Mouse (Mus musculus) spleen, adult 12 weeks (tissue): ENCODE measurements around the gene Il20rb.

Experiments used
- DNase-seq: peaks from one replicate; pipeline ENCODE4 v3.0.0; 2022; ENCODE audit warnings: low spot score

Gene Il20rb

DNA sequence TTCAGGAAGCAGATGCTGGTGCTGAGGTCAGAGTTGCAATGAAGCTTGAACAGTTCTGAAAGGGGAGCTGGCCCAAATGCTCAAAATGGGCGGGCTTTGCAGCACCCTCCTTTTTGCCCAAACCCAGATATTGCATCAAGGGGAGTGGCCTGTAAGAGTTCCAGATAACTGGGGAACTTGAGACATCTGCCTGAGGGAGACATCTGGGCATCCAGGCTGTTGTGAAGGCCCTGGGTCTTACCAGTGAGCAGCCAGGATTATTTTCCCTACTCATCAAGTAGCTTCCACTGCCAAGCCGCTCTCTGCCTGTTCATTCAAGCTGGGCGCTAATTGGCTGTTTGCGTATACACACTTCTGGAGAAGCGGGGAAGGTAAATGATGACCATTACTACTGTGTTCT lies at the start of gene Il20rb:
Gene Il20rb, minus strand, starts transcription at position 358 of the 400 bp plus-strand sequence.
- no peak for DNase-seq

DNA sequence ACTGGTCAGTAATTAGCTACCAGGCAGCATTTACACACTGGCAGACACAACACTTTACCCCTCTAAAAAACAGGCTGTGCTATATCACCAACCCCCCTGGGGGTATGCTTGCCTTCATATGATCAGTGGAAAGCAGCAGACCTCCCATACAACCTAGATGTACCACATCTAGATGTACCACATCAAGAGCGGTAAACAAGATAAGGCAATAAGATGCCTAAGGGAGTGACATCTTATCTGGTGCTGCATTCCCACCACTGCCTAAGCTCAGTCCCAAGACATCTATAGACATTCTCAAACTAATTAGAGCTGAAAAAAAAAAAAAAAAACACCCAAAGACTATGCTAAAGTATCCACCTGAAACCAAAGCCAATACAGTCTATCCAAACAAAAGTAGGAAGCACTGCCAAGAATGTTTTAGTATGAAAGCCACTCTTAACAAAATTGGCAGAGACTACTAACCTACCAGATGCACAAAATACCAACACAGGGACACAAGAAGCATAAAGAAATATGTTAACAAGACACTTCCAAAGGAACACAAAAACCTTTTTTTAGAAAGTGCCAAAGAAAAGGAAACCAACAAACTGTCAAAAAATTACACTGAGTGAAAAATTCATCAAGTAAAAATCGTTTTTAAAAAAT lies 49.2 kb upstream of the Il20rb start:
- DNase-seq = no peak

DNA sequence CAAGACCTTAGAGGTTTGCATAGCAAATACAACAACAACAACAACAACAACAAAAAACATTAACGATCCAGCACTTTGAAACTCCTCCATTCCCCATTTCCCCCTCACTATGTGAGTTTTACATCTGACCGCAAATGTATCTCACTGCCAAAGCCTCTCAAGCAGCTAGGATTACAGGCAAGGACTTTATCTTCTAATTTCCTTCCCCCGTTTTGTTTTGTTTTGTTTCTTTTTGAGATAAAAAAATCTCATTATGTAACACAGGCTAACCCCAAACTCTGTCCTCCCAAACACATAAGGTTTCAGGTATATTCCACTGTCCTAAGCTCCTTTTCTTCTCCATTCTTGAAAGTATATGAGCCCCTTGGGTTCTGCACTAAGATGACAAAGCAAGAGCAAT lies 48.1 kb upstream of the Il20rb start:
- no peak for DNase-seq

DNA sequence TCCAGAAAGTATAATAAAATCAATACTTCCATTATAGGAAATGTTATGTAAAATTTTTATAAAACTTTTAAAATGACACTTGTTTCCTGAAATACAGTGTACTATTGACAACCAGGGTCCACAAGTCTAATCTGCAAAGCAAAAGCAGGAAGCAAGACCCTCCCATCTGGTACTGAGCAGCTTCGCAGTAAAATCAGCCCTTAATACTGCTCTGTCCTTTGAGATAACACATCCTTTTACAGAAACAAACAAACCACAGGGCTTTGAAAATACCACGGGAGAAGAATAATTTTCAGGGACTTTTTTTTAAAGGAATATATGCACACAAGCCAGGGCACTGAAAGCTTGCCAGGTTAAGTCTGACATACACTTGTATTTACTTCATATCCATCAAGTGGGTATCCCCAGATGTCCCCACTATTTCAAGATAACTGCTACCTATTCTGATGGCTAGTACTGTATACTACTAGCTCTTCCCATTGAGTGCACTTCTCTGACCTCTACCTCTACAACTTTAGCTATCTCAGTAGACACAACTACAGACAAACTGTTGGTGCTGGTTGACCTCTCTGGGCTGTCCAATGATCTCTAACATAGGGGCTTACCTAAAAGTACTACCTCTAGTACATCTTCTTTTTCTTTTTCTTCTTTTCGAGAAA lies 46.4 kb upstream of the Il20rb start:
- DNase-seq = no peak

DNA sequence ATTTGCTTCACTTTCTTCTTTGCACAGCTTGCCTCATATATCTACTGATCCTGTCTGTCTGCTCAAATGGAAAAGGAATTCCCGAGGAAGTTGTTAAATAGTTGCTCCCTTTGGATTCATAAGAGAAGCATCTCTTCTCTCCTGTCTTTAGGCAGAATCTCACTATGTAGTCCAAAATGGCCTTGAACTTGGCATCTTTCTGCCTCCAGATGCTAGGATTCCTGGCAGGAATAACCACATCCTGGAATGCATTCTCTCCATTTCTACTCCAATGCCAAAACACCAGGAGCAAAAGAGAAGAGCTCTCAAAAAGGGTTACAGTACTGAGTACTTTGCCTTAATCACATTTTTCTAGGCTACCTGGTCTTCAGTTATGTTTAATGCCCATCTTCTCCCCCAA lies 44.7 kb upstream of the Il20rb start:
- DNase-seq = no peak

DNA sequence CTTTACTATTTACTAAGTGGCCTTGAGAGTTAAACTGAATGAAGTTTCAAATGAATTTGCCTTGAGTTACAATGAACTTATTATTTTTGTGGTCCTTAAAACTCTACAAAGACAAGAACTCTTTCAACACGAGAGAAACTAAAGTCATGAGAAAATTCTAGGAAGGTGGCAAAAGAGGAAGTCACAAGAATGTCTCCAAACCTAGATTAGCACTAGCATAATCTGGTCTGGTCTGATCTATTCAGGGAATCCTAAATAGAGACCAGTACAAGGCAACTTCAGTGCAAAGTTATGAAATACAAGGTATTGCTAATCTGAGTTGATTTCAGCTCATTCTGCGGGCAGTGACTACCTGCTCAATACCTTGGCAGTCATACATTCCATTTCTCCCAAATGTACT lies 38.6 kb upstream of the Il20rb start:
- no peak for DNase-seq

DNA sequence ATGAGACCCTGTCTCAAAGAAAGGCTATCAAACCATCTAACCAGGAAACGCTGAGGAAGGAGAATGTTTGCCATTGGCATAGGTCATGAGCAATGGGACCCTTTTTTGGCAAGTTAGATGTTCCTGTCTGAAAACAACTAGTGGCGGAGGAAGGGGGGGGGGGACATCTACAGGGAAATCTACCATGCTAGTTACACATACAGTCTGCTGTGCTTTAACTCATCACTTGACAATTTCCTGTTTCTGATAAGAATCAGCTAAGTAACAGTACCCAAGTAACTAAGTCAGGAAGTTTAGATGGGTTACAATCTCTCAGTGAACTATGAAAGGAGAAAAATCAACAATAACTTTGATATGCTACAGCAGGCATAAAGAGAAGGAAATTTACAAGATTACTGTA lies 35.4 kb upstream of the Il20rb start:
- no peak for DNase-seq

DNA sequence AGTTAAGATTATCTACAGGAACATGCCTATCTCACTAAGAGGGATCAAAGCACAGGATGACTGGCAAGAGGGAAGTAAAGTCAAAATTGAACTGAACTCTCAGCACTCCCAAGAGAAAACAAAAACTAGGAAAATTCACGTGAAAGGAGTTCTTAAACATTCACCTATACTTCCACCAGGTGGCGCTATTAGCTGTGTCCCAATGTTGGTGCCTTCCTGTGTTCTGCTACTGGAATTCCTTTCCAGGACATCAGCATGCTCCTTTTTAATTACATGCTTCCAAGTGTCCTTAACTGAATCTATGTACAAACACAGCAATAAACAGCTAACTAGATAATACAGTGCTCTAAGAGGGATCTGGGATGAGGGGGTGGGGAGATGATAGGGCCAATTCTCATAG lies 34.0 kb upstream of the Il20rb start:
- DNase-seq = peak; percentile 11

DNA sequence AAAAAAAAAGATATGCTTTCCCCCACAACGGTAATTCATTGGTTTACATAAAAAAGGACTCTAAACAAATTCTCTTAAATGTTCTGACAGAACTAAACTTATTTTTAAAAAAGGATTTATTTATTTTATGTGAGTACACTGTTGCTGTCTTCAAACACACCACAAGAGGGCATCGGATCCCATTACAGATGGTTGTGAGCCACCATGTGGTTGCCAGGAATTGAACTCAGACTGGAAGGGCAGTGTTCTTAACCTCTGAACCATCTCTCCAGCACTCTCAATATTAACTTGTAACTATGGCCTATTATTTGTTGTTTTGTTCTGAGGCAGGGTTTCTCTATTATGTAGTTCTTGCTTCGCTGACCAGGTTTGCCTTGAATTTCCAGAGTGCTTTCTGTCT lies 33.4 kb upstream of the Il20rb start:
- no peak for DNase-seq

DNA sequence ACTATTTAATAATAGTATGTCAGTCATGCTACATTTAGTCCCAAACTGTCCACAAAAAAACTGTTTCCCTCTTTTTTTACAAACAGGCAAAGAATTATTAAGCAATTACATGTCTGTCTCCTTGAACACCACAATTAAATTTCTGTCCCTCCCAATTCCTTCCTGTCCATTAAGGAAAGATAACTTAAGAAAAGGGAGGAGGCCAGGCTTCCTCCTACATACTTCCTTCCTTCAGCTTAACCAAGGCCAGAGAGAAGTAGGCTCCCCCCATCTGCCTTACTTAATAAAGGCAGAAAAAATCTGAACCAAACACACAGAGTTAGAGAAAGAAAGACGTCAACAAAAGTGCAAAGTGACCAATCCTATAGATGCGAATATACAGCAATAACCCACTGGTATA lies 21.0 kb upstream of the Il20rb start:
- DNase-seq = no peak

DNA sequence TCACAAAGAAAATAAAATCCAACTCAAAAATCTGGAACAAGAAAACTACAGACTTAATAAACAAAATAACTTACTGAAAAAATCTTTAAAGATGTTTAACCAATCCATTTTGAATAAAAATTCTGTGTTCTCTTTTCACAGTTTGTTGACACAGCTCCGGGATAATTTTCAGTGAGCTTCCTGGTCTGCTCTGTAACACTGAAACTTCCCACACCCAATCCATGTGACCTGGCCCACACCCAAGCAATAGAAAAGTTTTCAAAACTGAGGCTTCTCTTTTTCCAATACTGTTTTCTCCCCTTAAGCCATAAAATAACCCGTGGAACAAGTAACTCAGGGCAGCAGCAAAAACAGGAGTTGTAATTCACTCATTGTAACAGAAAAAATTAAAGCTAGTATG lies 20.1 kb upstream of the Il20rb start:
- DNase-seq = no peak

DNA sequence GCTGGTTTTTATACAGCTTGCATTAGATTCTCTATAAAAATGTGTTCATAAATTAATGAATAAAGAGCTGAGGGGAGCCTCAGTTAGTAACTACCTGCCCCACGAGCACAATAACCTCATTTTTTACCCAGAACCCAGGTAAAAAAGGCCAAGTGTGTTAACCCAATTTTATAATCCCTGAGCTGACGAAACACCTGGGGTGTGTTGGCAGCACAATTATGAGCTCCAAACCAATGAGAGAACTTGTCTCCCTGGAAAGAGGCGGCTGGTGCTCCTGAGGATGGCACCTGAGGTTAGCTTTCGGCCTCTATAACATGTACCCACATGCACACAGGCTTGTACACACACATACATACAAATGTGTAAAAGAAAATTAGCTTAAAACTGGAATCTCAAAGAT lies 18.9 kb upstream of the Il20rb start:
- DNase-seq = no peak

DNA sequence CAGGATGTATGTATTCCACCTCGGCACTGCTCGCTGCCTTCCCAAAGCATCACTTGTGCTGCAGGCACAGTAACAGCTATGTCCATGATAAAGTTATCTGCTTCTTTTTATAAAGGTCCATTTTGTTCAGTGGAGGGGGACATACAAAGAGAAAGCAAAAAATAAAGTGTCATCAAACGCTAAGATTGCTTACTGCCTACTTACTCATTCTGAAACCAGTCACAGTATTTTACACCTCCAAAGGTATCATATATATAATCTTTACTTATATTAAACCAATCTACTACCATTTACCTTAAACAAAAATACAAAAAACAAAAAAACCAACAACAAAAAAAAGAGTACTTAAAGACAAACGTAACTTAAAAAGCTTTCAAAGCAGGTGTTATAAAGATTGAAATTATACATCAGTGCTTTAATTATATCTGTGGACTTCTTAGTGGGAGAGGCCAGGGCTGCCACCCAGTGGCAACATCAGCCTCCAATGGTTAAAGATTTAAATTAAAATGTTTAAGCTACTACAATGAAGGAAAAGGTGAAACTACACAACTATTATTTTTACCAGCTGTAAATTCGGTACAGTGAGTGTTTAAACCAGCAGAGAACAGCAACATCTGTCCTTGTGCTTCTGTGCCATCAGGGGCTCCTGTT lies 7.1 kb upstream of the Il20rb start:
- DNase-seq = no peak

DNA sequence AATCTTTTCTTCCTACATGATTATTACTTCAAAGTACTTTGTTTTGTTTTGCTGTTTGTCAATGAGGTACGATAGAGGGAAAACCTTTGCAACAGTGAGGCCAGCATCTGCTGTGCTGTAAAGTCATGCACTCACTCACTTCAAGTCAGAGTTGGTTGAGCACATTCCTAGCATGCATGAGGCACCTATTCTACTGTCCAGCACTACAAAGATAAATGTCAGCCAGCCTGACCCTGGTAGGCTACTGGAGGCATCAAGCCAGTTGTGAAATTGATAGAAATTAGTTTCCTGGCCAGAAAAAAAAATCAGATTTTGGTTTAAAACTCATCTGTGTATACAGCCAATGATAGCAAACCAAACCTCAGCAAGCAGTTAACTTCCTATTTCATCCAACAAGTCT lies 4.8 kb upstream of the Il20rb start:
- no peak for DNase-seq

DNA sequence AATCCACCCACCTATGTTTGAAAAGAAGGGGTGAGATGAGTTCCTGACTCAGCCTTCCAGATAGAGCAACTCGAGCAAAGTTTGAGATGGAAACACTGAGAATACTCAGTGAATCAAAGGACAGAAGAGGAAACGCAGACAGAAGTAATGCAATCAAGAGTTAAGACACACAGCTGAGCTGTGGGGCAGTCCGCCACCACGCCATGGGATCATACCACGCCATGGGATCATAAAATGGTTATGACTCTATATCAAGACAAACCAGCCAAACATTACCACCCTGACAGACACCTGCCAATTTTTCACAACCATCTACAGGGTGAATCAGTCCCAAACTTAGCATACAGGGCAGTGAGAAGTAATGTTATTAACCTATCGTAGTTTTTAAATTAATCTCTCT lies 2.4 kb upstream of the Il20rb start:
- DNase-seq = no peak

DNA sequence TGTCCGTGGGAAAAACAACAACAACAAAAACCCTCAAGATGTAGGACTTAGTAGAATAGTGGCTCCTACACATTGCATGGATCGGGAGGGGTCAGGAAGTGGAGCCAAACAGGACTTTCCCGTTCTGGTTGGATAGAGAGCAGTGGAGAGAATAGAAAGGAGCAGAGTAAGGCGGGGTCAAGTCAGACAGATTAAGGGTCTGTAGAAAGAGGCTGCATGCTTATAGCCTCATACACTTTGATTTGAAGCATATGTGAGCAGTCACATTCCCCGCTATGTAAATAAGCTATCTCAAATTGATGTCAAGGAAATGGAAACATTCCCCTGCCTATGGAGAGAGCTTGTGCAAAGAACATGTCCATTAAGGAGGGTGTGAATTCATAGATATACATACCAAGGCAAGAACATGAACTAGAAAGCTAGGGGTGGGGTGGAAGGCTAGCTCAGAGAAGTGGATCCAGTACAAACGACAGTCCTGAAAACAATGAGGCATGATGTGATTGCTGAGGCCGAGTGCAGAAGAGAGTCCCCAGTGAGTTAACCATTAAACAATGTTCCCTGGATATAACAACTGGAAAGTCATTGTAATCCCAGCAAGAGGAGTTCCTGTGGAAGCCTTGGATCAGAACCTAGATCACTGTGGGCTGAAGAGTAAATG lies 1.6 kb upstream of the Il20rb start:
- DNase-seq = no peak

DNA sequence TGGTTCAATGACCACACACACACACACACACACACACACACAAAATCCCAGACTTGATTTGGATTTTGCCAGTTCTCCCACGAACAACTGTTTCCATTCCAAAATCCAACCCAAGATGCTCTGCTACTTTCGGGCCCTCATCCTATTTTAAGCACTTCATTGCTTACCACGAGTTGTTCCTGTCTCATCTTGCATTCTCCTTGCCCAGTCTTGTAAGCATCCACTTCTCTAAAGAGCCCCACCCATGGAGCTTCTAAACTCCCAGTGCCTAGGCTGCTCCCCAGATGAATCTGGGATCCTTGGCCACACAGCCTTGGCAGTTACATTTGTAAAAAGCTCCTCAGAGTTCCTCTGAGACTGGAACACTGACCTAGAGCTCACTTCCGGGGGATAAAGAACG lies 3.3 kb downstream of the Il20rb start:
- DNase-seq = no peak

DNA sequence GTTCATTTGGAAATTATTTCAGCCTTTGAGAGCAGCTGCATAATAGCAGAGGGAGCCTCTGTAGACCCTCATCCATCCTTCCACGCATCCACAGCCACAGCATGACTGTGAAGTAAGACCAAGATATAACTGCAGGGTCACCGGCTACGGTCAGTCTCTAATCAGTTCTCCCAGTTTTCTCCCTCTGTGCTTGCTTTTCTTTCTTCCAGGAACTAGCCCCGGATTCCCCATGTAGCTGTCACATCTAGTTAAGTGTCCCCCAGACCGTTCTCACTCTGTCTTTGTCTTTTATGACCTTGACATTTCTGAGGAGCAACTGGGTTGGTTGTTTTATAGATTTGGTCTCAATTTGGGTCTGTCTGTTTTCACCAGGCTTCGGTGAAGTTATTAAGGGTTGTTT lies 5.0 kb downstream of the Il20rb start:
- DNase-seq = no peak

DNA sequence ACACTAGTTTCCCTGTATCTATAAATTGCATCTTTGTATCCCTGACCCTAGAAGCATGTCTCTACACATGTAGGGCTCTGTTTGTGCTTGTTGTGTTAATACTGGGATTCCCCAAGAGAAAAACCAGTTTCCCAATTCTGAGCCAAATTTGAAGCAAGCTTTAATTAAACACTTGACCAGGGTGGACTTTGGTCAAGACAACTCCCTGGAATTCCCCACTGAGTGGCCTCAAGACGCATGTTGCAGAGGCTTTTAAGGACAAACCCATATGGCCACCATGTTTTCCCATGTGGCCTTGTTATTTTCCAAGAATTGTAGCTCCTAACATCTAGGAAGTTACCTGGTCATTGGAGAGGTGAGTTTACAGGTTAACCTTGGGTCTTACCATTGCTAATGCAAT lies 12.5 kb downstream of the Il20rb start:
- DNase-seq = no peak

DNA sequence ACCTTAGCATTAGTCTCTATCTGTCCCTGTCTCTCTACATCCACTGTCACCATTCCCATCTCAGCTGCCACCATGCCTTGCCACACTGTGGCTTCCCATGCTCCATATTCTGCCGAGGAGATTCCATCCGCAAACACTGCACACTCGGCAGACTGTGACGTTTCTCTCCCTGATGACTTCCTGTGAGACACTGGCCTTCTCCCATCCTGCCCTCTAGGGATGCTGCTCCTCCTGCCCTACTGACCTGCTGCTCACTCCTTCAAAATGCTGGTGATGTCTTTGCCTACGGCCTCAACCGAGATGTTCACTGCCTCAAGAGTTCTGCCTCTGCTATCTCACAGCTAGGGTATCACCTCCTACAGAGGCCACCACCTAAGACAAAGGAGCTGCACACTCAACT lies 13.2 kb downstream of the Il20rb start:
- no peak for DNase-seq

DNA sequence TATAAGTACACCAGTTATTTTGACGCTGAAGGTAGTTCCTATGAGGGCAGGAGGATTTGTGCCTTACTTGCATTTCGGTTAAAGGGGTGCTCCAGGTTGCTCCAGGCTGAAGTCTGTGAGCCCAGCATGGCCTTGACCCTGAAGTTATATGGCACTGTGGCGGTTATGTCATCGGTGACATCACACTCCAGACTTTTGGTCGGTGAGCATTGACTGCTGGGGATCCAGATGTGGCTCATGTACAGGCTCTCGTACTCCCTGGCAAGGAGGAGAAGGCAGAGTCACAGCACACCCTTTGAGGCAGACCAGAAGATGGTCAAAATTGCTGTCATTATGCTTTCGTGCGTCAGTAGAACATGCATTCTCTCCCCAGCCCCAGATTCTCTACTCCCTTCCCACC lies 13.7 kb downstream of the Il20rb start:
- no peak for DNase-seq

DNA sequence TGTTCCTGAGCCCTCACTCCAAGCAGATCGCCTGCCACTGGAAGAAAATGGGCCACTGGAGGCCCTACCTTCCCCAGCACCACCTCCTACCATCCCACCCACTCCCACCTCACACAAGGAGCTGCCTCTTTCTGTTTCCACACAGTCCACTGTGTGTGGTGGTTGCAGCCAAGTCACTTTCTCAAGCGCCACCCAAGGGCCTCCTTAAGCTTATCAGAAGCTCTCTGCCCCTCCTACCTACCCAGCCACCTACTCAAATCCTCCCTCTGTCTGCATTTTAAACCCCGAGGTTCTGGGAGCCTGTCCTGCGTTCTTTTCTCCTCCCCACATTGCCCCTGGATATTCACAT lies 15.0 kb downstream of the Il20rb start:
- DNase-seq = no peak

DNA sequence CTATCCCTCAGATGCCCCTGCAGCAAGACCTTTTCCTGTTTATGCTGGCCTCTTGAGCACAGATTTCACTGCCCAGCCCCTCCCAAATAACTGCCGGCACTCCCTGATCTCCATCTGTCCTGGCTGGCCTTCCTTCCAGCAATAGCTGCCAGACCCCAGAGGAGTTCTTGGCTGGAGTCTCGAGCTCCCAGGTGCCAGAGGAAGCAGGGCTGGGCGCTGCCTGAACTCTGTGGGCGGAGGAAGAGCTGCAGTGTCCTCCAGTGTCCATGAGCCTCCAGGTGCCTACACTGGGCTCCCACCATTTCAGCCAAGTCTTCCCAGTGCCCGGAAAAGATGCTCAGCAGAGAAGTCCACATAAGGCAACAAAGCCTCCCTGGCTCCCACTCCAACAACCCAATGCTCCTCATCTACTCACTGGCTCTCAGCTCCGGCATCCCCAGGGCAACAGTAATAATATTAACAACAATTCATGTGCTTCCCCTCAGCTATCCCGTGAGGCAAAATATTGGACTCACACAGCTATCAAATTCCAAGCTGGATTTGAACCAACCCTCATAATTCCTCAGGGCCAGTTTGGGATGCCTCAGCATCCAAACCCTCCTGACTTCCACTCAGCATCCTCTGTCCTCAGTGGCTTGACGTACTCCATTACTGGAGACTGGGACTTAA lies 15.5 kb downstream of the Il20rb start:
- DNase-seq = no peak
